Comparison of ENCODE assay signal across 8 mouse cellular contexts in the genomic region with DNA sequence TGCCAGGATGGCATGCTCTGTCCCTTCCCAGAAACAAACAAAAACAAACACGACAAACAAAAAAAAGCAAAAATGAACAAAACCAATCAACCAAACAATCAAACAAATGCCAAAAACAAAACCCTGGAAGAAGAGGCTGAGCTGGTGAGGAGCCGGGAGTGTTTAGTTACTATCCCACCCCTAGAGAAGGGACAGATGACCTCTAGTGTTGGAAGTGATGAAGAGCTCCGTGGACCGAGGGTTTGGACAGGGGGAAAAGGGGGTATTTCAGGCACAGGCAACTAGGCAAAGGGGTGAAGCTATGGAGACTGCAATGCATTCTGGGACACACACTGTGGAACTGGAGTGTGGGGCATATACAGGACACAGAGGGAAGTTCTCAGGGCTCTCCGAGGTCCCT.
DNase-seq lines count a peak whose midpoint lies in the region; ATAC-seq and TF ChIP-seq lines count a peak whose summit lies in the region.
"Had no signal": no experiment of that assay in that cellular context is flagged by ENCODE, and none has a peak within 500 bp of the region (broad histone marks: within the 10 kb centered on the region; RNA-seq: fewer than 3 reads in every experiment).

No protein-coding gene starts in this region.

- H3K4me2 ChIP-seq in intestine, postnatal 0 days (replicated peaks; ENCODE audit: low read depth) = no peak overlapping the region
- no peak overlapping the region for H3K4me2 ChIP-seq in intestine, embryonic 15.5 days (replicated peaks)
- no peak overlapping the region for H3K4me2 ChIP-seq in hindbrain, postnatal 0 days (ENCODE audit: low read depth, low read length)
- H3K4me2 ChIP-seq: lung, embryonic 15.5 days had no signal

- no peak overlapping the region for H3K27ac ChIP-seq in intestine, postnatal 0 days (ENCODE audit: low read depth, low read length)
- H3K27ac ChIP-seq in intestine, embryonic 15.5 days = no peak overlapping the region
- no peak overlapping the region for H3K27ac ChIP-seq in cortical plate, adult 2 months (ENCODE audit: insufficient read depth, low read length)
- no peak overlapping the region for H3K27ac ChIP-seq in hindbrain, postnatal 0 days
- no peak overlapping the region for H3K27ac ChIP-seq in thymus, adult 2 months (ENCODE audit: control insufficient read depth, insufficient read depth, low read length)
- H3K27ac ChIP-seq: lung, embryonic 15.5 days had no signal

- no peak for TF ChIP-seq POLR2A in cortical plate, adult 2 months (IDR thresholded peaks at IDR 0.05; ENCODE audit: extremely low read depth, insufficient read depth, low read length)
- no peak for TF ChIP-seq POLR2A in thymus, adult 2 months (IDR thresholded peaks at IDR 0.05; ENCODE audit: control insufficient read depth, extremely low read depth, insufficient read depth, low read length, poor library complexity)

- no peak overlapping the region for H3K9ac ChIP-seq in intestine, postnatal 0 days (ENCODE audit: low read depth, low read length)
- H3K9ac ChIP-seq in intestine, embryonic 15.5 days = no peak overlapping the region
- no peak overlapping the region for H3K9ac ChIP-seq in hindbrain, postnatal 0 days (replicated peaks; ENCODE audit: low read length)
- H3K9ac ChIP-seq: lung, embryonic 15.5 days had no signal

- WGBS in intestine, postnatal 0 days = 16% methylated on average over 5 of the region's 5 CpGs
- WGBS in intestine, embryonic 15.5 days = 24% methylated on average over 5 of the region's 5 CpGs
- 17% methylated on average over 5 of the region's 5 CpGs for WGBS in hindbrain, postnatal 0 days
- 25% methylated on average over 5 of the region's 5 CpGs for WGBS in thymus, adult 2 months

- ATAC-seq in intestine, postnatal 0 days = no peak
- no peak for ATAC-seq in intestine, embryonic 15.5 days
- ATAC-seq in hindbrain, postnatal 0 days = no peak

- no peaks in the 10 kb centered on the region for H3K27me3 ChIP-seq in intestine, postnatal 0 days (replicated peaks; ENCODE audit: control insufficient read depth, insufficient read depth, low read length)
- no peaks in the 10 kb centered on the region for H3K27me3 ChIP-seq in intestine, embryonic 15.5 days (replicated peaks)
- no peaks in the 10 kb centered on the region for H3K27me3 ChIP-seq in hindbrain, postnatal 0 days (ENCODE audit: insufficient read depth, low read length)
- no peaks in the 10 kb centered on the region for H3K27me3 ChIP-seq in thymus, adult 2 months (ENCODE audit: control insufficient read depth, insufficient read depth, low read length)
- H3K27me3 ChIP-seq: lung, embryonic 15.5 days had no signal

- H3K9me3 ChIP-seq in intestine, postnatal 0 days (ENCODE audit: control insufficient read depth) = no peaks in the 10 kb centered on the region
- no peaks in the 10 kb centered on the region for H3K9me3 ChIP-seq in intestine, embryonic 15.5 days
- H3K9me3 ChIP-seq in hindbrain, postnatal 0 days (ENCODE audit: low read length) = no peaks in the 10 kb centered on the region
- H3K9me3 ChIP-seq: lung, embryonic 15.5 days had no signal

- TF ChIP-seq CTCF in intestine, postnatal 0 days (IDR thresholded peaks at IDR 0.05; ENCODE audit: low read depth) = peak; percentile 64
- peak; percentile 41; the same call in 1 of the 2 replicates for TF ChIP-seq CTCF in cortical plate, adult 2 months (IDR thresholded peaks at IDR 0.05; ENCODE audit: extremely low read depth, insufficient read depth, low read length)
- peak; percentile 62 for TF ChIP-seq CTCF in hindbrain, postnatal 0 days (IDR thresholded peaks at IDR 0.05; ENCODE audit: low read depth)
- TF ChIP-seq CTCF in thymus, adult 2 months (IDR thresholded peaks at IDR 0.05; ENCODE audit: borderline replicate concordance, control insufficient read depth, extremely low read depth, insufficient read depth, low read length, poor library complexity) = no peak

- H3K4me1 ChIP-seq in intestine, postnatal 0 days (replicated peaks; ENCODE audit: control insufficient read depth, insufficient read depth, low read length) = no peaks in the 10 kb centered on the region
- H3K4me1 ChIP-seq in intestine, embryonic 15.5 days (replicated peaks) = peaks cover 8% of the 10 kb centered on the region; the same call in 1 of the 2 replicates
- H3K4me1 ChIP-seq in cortical plate, adult 2 months (ENCODE audit: control insufficient read depth, insufficient read depth, low read length) = no peaks in the 10 kb centered on the region
- H3K4me1 ChIP-seq in hindbrain, postnatal 0 days (ENCODE audit: insufficient read depth, low read length) = no peaks in the 10 kb centered on the region
- H3K4me1 ChIP-seq in thymus, adult 2 months (replicated peaks; ENCODE audit: control insufficient read depth, insufficient read depth, low read length) = no peaks in the 10 kb centered on the region

- no peak overlapping the region for H3K4me3 ChIP-seq in intestine, postnatal 0 days (ENCODE audit: low read depth, low read length)
- H3K4me3 ChIP-seq in intestine, embryonic 15.5 days (replicated peaks) = no peak overlapping the region
- no peak overlapping the region for H3K4me3 ChIP-seq in cortical plate, adult 2 months (ENCODE audit: insufficient read depth, low read length)
- no peak overlapping the region for H3K4me3 ChIP-seq in hindbrain, postnatal 0 days (ENCODE audit: low read length)
- H3K4me3 ChIP-seq in thymus, adult 2 months (ENCODE audit: control insufficient read depth, insufficient read depth, low read length) = no peak overlapping the region
- H3K4me3 ChIP-seq: lung, embryonic 15.5 days had no signal

- peak; percentile 20 for DNase-seq in Muller cell, postnatal 12 days (ENCODE audit: inconsistent ontology term)
- peak; percentile 46 for DNase-seq in hindbrain, postnatal 0 days (ENCODE audit: low spot score)
- DNase-seq in right cerebral cortex, postnatal 14 days = no peak
- no peak for DNase-seq in thymus, adult 2 months

- H3K36me3 ChIP-seq in intestine, postnatal 0 days (ENCODE audit: control insufficient read depth, insufficient read depth) = no peaks in the 10 kb centered on the region
- no peaks in the 10 kb centered on the region for H3K36me3 ChIP-seq in intestine, embryonic 15.5 days
- H3K36me3 ChIP-seq in hindbrain, postnatal 0 days (ENCODE audit: insufficient read depth, low read length) = no peaks in the 10 kb centered on the region
- no peaks in the 10 kb centered on the region for H3K36me3 ChIP-seq in thymus, adult 2 months (ENCODE audit: control insufficient read depth, insufficient read depth, low read length)
- H3K36me3 ChIP-seq: lung, embryonic 15.5 days had no signal

Comparison
In these comparisons a context has a peak if more than half of its experiments do, and no peak if none do; other contexts are left out.
1. DNase-seq: peak in Muller cell, postnatal 12 days (single experiment) and hindbrain, postnatal 0 days (single experiment); none in right cerebral cortex, postnatal 14 days (single experiment) and thymus, adult 2 months (single experiment).